Mouse (Mus musculus): ENCODE data around the gene Arhgap42. TPM values are rescaled to one million over a fixed set of nuclear protein-coding genes. Genes with fewer than 3 reads are reported as not detected.

The Arhgap42 gene
- total RNA-seq, 2 experiments from 2014 or later, result 16.5 to 33.8 TPM

GRCm38 (mm10) chr9:9049202-9049601 is 189.7 kb downstream of the Arhgap42 start:
- DNase-seq (ENCODE audit: low spot score in 2 of 2), result no peak

DNA sequence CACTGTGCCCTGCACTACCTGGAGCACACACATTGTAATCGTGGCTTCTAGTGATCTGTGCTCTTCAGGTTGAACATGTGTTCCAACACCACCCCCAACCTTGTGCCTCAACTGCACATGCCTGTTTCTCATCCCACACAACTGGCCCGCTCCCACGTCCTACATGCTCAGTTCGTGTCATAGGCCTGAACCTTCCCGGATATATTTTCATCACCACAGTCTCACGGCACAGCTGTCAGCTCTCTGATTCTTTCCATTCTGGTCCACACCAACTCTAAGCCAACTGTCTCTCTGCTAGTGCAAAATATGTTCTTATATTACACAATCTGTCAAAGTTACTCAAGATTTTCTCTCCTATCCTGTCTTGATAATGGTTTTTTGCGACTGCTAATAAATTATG is 197.9 kb downstream of the Arhgap42 start:
- DNase-seq (ENCODE audit: low spot score in 2 of 2), result no peak

DNA sequence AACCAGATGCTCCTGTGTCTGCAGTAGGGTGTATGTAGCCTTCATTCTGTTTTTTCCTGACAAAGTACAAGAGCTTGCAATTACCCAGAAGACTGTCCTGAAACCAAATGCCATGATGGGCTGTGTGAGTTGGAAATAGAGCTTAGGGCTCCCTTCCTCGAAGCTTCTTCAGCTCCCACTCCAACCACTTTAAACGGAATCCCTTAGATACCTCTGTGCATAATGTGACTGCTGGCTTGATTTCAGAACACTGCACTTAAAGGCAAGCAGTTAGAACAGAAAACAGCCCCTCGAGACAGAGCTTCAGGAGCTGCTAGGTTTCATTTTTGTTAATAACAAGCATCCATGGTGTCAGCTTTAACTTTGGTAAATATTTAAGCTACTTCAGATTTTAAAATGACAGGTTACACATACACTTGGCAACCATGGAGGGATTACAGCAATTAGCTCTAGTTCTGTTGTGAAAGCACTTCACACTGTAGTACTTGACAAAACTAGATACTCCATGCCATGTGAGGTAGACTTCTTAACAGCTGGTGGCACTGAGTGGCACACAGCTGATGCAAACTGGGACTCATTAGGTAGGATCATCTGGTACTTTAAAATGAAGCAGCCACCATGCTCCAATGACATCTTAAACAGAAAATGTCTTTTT is 201.8 kb downstream of the Arhgap42 start:
- DNase-seq (ENCODE audit: low spot score in 2 of 2), result no peak

DNA sequence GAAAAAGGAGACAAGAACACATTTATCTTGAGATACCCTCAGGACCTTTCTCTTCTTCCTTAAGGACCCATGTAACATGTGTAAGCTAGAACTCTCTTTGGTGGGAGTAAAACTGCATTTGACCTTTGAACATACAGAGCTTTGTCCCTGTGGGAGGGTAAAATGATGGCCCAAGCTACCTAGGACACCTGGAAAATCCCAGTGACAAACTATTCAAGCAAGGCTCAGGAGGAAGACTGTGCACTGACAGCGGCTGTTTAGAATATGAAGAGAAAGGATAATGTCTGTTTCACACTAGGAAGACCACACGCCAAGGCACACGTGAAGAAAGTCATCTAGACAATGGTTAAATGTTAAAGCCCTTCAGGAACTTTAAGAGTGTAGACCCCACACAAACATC is 211.0 kb downstream of the Arhgap42 start:
- no peak for DNase-seq (ENCODE audit: low spot score in 2 of 2)

GRCm38 (mm10) chr9:9027445-9027844 is 211.5 kb downstream of the Arhgap42 start:
- no peak for DNase-seq (ENCODE audit: low spot score in 2 of 2)

DNA sequence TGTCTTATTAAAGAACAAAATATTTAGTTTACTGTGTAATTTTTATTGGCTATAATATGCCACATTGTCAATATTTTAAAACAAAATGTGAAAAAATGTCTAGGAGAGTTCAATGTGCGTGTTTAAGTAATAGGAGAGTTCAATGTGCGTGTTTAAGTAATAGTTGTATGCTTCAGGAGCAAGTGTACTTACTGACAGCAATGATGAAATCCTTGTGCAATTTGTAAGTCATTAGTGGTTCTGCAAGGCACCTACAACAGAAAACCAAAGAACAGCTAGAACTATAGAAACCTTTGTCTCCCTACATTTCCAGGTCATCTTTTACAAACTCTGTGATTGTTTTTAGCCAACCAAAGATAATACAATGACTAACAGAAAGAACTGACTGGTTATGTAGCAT is 223.8 kb downstream of the Arhgap42 start:
- DNase-seq (ENCODE audit: low spot score in 2 of 2), result no peak

GRCm38 (mm10) chr9:9001170-9001569 is 237.7 kb downstream of the Arhgap42 start:
- no peak for DNase-seq (ENCODE audit: low spot score in 2 of 2)

- no peak for DNase-seq (ENCODE audit: low spot score in 2 of 2)
Observed at GRCm38 (mm10) chr9:8996494-8996893, 242.4 kb downstream of the Arhgap42 start.

- no peak for DNase-seq (ENCODE audit: low spot score in 2 of 2)
Observed at GRCm38 (mm10) chr9:8982315-8982714, 256.6 kb downstream of the Arhgap42 start.

GRCm38 (mm10) chr9:8977775-8978174 is 261.1 kb downstream of the Arhgap42 start:
- no peak for DNase-seq (ENCODE audit: low spot score in 2 of 2)

GRCm38 (mm10) chr9:8971491-8971890 is 267.4 kb downstream of the Arhgap42 start, which contains the start of gene Gm16485:
Gm16485 (plus strand) TSS chr9:8971791.
- DNase-seq (ENCODE audit: low spot score in 2 of 2), result no peak

DNA sequence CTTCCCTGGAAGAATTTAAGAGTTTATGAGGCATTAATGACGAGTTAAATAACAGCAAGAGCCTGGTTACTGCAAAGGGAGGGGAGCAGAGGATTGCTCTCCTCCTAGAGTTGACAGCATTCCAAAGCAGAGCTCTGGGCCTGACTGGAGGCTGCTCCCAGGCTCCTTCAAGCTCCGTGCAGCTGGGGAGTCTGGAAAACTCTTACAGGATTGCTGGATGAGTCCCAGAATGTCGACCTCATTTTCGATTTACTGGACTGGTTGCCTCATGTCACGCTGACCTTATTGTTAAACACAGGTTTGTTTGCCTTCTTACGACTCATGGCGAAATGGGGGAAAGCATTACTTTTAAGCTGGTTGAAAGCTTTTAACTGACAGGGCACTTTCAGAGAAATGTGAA is 268.7 kb downstream of the Arhgap42 start:
- no peak for DNase-seq (ENCODE audit: low spot score in 2 of 2)

GRCm38 (mm10) chr9:8964512-8965133 is 274.3 kb downstream of the Arhgap42 start:
- peak; percentile 29 to 31 for DNase-seq (ENCODE audit: low spot score in 2 of 2)

DNA sequence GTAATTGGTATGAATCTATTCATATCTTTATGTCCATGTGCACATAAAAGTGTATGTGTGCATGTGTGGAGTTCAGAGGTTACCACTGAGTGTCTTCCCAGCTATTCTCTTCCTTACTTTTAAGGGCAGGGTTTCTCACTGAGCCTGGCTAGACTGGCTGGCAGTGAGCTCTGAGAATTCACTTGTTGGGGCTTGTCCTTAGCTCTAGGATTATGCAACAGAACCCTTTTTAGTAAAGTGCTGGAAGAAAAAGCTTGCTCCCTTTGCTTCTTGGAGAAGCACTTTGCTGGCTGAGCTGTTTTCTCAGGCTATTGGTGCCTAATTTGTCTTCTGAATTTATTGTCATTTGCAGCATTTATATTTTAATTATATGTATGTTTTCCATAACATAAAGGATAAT is 285.6 kb downstream of the Arhgap42 start:
- no peak for DNase-seq (ENCODE audit: low spot score in 2 of 2)

Data from adrenal gland, adult 18-20 months (tissue).